Mouse (Mus musculus) midbrain, embryonic 14.5 days (tissue): ENCODE data around the gene Thy1. TPM values are rescaled to one million over a fixed set of nuclear protein-coding genes. Genes with fewer than 3 reads are reported as not detected.

Source experiments
- ATAC-seq: fragments of 200-750 bp; cut with Nextera tagmentation; 2 replicates; pipeline ENCODE4 v1.8.0; 2017; ENCODE audit warnings: moderate number of reproducible peaks, moderate library complexity; ENCODE audit not compliant: low FRiP score, low TSS enrichment
- DNase-seq: peaks from one replicate; pipeline ENCODE4 v3.0.0-alpha.2; 2015
- H3K27ac ChIP-seq: fragments of 300-500 bp; sonication (generic); replicated peaks from 2 replicates; pipeline ENCODE4 v1.5.1; 2014; ENCODE audit warnings: mild to moderate bottlenecking, low read depth, low read length, moderate library complexity
- H3K27me3 ChIP-seq: fragments of 300-500 bp; sonication (generic); 2 replicates; pipeline ENCODE4 v1.6.1; 2014; ENCODE audit warnings: low read length, control low read depth, mixed read lengths; ENCODE audit not compliant: control insufficient read depth, insufficient read depth
- H3K36me3 ChIP-seq: fragments of 300-500 bp; sonication (generic); 2 replicates; pipeline ENCODE4 v1.6.1; 2014; ENCODE audit warnings: low read length, control low read depth; ENCODE audit not compliant: control insufficient read depth, insufficient read depth
- H3K4me1 ChIP-seq: fragments of 300-500 bp; sonication (generic); 2 replicates; pipeline ENCODE4 v1.6.1; 2014; ENCODE audit warnings: mild to moderate bottlenecking, antibody characterized with exemption, low read length, control low read depth; ENCODE audit not compliant: control insufficient read depth, insufficient read depth
- H3K4me2 ChIP-seq: fragments of 300-500 bp; sonication (generic); 2 replicates; pipeline ENCODE4 v1.6.1; 2014; ENCODE audit warnings: mild to moderate bottlenecking, low read length, moderate library complexity
- H3K4me3 ChIP-seq: fragments of 300-500 bp; sonication (generic); replicated peaks from 2 replicates; pipeline ENCODE4 v1.5.1; 2014; ENCODE audit warnings: low read depth, low read length
- H3K9ac ChIP-seq: fragments of 300-500 bp; sonication (generic); replicated peaks from 2 replicates; pipeline ENCODE4 v1.6.1; 2014; ENCODE audit warnings: mild to moderate bottlenecking, low read length, moderate library complexity
- H3K9me3 ChIP-seq: fragments of 300-500 bp; sonication (generic); 2 replicates; pipeline ENCODE4 v1.6.1; 2016; ENCODE audit warnings: low read length, control low read depth, mixed read lengths; ENCODE audit not compliant: control insufficient read depth
- WGBS: fragments of 180-500 bp; shearing (Covaris S2); extraction: QIAGEN DNeasy Blood & Tissue Kit; methylation state at CpG from one replicate; pipeline ENCODE4 v1.1.7; 2014; 5-methylcytosine and 5-hydroxymethylcytosine counted together
- polyA plus RNA-seq: library from polyadenylated mRNA; unstranded; fragments of >200 nt; fragmentation: Nextera tagmentation; extraction: Ambion mirVana; gene quantifications from 2 replicates; pipeline ENCODE4 v1.2.1, GENCODE M21; 2014

Thy1 gene
- polyA plus RNA-seq, 1 experiment from 2014 or later = 1.6 TPM

DNA sequence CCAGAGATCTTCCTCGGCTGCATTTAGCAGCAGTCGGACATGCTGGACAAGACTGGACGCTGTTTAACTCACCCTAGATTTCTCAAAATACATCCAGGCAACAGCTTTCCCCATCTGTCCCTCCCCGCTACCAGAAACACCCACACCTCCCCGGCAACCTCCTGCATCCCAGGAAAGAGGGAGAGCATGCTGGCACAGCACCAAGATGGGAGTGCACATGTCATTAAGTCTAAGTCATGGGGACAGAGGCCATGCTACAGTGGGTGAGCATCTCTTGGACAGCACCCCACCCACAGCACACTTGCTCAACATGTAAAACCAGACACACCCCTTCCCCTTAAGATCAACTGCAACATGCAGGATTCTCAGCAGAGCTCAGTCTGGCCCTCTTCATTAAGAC lies 37.8 kb downstream of the Thy1 start:
- Histone ChIP-seq H3K27ac (no peak overlapping the region), H3K9ac (no peak overlapping the region), H3K4me1 (peaks cover 14% of the 10 kb centered on the region), H3K36me3 (no peaks in the 10 kb centered on the region), H3K4me2 (no peak overlapping the region), H3K27me3 (peaks cover 19% of the 10 kb centered on the region), H3K9me3 (no peaks in the 10 kb centered on the region), H3K4me3 (no peak overlapping the region)
- ATAC-seq = no peak
- no peak for DNase-seq
- 82% methylated on average over 5 of the region's 5 CpGs for WGBS

GRCm38 (mm10) chr9:44081581-44081980 lies 38.4 kb downstream of the Thy1 start:
- peaks cover 14% of the 10 kb centered on the region for H3K4me1 ChIP-seq
- H3K27me3 ChIP-seq = peaks cover 25% of the 10 kb centered on the region
- no peak for ATAC-seq

GRCm38 (mm10) chr9:44082266-44082665 lies 39.1 kb downstream of the Thy1 start:
- peaks cover 14% of the 10 kb centered on the region for H3K4me1 ChIP-seq
- no peak overlapping the region for H3K4me3 ChIP-seq
- 95% methylated on average over 5 of the region's 5 CpGs for WGBS
- H3K36me3 ChIP-seq = no peaks in the 10 kb centered on the region
- no peak overlapping the region for H3K9ac ChIP-seq
- no peak for DNase-seq
- no peak overlapping the region for H3K27ac ChIP-seq
- no peaks in the 10 kb centered on the region for H3K9me3 ChIP-seq
- peaks cover 26% of the 10 kb centered on the region for H3K27me3 ChIP-seq
- ATAC-seq = no peak
- H3K4me2 ChIP-seq = no peak overlapping the region

More at GRCm38 (mm10) chr9:44081581-44081980, 38.4 kb downstream of the Thy1 start:
- H3K36me3 ChIP-seq = no peaks in the 10 kb centered on the region
- 71% methylated on average over 5 of the region's 5 CpGs for WGBS
- no peak overlapping the region for H3K9ac ChIP-seq
- no peak overlapping the region for H3K4me2 ChIP-seq
- H3K9me3 ChIP-seq = no peaks in the 10 kb centered on the region
- DNase-seq = no peak
- no peak overlapping the region for H3K4me3 ChIP-seq
- H3K27ac ChIP-seq = no peak overlapping the region

GRCm38 (mm10) chr9:44083392-44084121 lies 40.4 kb downstream of the Thy1 start:
- Histone ChIP-seq H3K36me3 (no peaks in the 10 kb centered on the region), H3K4me3 (peak overlapping the region; percentile 50; the same call in 1 of the 2 replicates), H3K9me3 (no peaks in the 10 kb centered on the region), H3K9ac (no peak overlapping the region), H3K4me2 (peak overlapping the region; percentile 99), H3K4me1 (peaks cover 13% of the 10 kb centered on the region), H3K27me3 (peaks cover 26% of the 10 kb centered on the region), H3K27ac (no peak overlapping the region)
- WGBS = 7% methylated on average over 23 of the region's 23 CpGs
- ATAC-seq (no peak), DNase-seq (peak; percentile 48)

- DNase-seq (peak; percentile 54), ATAC-seq (no peak)
- H3K27me3 ChIP-seq = peaks cover 26% of the 10 kb centered on the region
- peaks cover 7% of the 10 kb centered on the region for H3K4me1 ChIP-seq
- H3K4me2 ChIP-seq = peak overlapping the region; percentile 99
- WGBS = 3% methylated on average over 14 of the region's 14 CpGs
- no peaks in the 10 kb centered on the region for H3K9me3 ChIP-seq
- no peaks in the 10 kb centered on the region for H3K36me3 ChIP-seq
- H3K27ac ChIP-seq = no peak overlapping the region
- H3K4me3 ChIP-seq = peak overlapping the region; percentile 50
- peak overlapping the region; percentile 69 for H3K9ac ChIP-seq
Observed at GRCm38 (mm10) chr9:44084236-44084635, 41.1 kb downstream of the Thy1 start.

DNA sequence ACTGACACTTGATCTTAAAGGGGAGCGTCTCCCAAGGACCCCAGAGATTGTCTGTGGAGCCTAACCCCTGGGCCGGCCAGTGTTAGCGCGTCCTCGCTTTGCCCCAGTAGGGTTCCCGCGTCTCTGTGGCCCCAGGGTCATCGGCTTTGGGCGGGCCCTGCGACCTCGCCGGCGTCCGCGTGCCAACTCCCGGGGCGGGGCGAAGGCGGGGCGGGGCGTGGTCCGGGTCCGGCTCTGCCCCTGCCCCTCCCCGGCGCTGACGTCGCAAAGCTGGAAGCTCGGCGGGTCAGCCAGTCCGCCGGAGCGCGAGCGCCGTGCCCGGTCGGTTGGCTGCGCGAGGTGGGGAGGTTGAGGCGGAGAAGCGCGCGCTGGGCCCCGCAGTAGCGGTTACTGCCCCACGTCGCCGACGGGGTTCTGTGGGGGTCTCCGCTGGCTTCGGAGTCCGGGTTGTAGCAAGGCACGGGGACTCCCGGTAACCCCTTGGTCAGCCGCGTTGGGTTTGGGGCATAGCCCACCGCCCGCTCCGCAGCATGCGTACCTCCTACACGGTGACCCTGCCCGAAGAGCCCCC lies 41.6 kb downstream of the Thy1 start:
- WGBS = under 1% methylated on average over 62 of the region's 62 CpGs
- ATAC-seq = peak; percentile 59
- H3K9me3 ChIP-seq = no peaks in the 10 kb centered on the region
- H3K4me3 ChIP-seq = peak overlapping the region; percentile 50
- DNase-seq = peak; percentile 83
- no peak overlapping the region for H3K27ac ChIP-seq
- H3K4me1 ChIP-seq = peaks cover 7% of the 10 kb centered on the region
- peaks cover 26% of the 10 kb centered on the region for H3K27me3 ChIP-seq
- peak overlapping the region; percentile 69 for H3K9ac ChIP-seq
- H3K36me3 ChIP-seq = no peaks in the 10 kb centered on the region
- H3K4me2 ChIP-seq = peak overlapping the region; percentile 99

DNA sequence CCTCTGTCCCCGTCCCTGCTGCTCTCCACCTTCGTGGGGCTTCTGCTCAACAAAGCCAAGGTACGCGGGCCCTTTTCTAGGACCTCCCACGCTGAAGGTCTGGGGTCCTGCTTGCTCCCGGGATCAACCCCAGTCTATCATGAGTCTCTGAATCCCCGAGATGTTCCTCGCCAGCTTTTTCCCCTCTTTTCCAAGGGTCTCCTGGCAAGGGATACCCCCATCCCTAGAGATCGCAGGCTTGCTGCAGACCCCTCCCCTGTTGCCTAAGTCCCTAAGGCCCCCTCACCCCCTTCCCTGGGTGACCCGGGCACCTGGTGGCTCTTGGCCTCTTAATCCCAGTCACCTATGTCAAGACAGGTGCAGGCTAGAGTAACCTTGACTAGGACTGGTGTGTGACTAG lies 42.1 kb downstream of the Thy1 start:
- peaks cover 7% of the 10 kb centered on the region for H3K4me1 ChIP-seq
- peak; percentile 38; the same call in 1 of the 2 replicates for ATAC-seq

GRCm38 (mm10) chr9:44085741-44086665 lies 42.8 kb downstream of the Thy1 start:
- Histone ChIP-seq H3K9ac (no peak overlapping the region), H3K4me1 (peaks cover 7% of the 10 kb centered on the region), H3K9me3 (no peaks in the 10 kb centered on the region), H3K36me3 (no peaks in the 10 kb centered on the region), H3K4me2 (no peak overlapping the region; the same call in 1 of the 2 replicates), H3K27me3 (peaks cover 26% of the 10 kb centered on the region), H3K27ac (no peak overlapping the region), H3K4me3 (peak overlapping the region; percentile 50; the same call in 1 of the 2 replicates)
- ATAC-seq (no peak), DNase-seq (no peak)
- 69% methylated on average over 15 of the region's 15 CpGs for WGBS

More for the DNA sequence above, 42.1 kb downstream of the Thy1 start:
- H3K4me2 ChIP-seq = peak overlapping the region; percentile 99
- H3K9me3 ChIP-seq = no peaks in the 10 kb centered on the region
- no peaks in the 10 kb centered on the region for H3K36me3 ChIP-seq
- DNase-seq = peak; percentile 41
- H3K4me3 ChIP-seq = peak overlapping the region; percentile 50
- peak overlapping the region; percentile 69 for H3K9ac ChIP-seq
- peaks cover 26% of the 10 kb centered on the region for H3K27me3 ChIP-seq
- H3K27ac ChIP-seq = no peak overlapping the region
- WGBS = 3% methylated on average over 10 of the region's 10 CpGs
